Mouse (Mus musculus) heart, embryonic 12.5 days (tissue): ENCODE results near the gene Olfr1371. TPM values are rescaled to one million over a fixed set of nuclear protein-coding genes. Genes with fewer than 3 reads are reported as not detected.

ENCODE experiments used
- ATAC-seq: fragments of 200-750 bp; cut with Nextera tagmentation; 2 replicates; pipeline ENCODE4 v1.8.0; 2017; ENCODE audit warnings: moderate TSS enrichment, moderate library complexity; ENCODE audit not compliant: insufficient number of reproducible peaks, low FRiP score
- H3K27ac ChIP-seq: fragments of 300-500 bp; sonication (generic); 2 replicates; pipeline ENCODE4 v1.5.1; 2016; ENCODE audit warnings: mild to moderate bottlenecking, moderate library complexity; ENCODE audit not compliant: poor library complexity, severe bottlenecking
- H3K27me3 ChIP-seq: fragments of 300-500 bp; sonication (generic); replicated peaks from 2 replicates; pipeline ENCODE4 v1.6.1; 2016; ENCODE audit warnings: mild to moderate bottlenecking, moderate library complexity
- H3K36me3 ChIP-seq: fragments of 300-500 bp; sonication (generic); 2 replicates; pipeline ENCODE4 v1.6.1; 2016; ENCODE audit warnings: mild to moderate bottlenecking, moderate library complexity
- H3K4me1 ChIP-seq: fragments of 300-500 bp; sonication (generic); replicated peaks from 2 replicates; pipeline ENCODE4 v1.6.1; 2016; ENCODE audit warnings: mild to moderate bottlenecking
- H3K4me2 ChIP-seq: fragments of 300-500 bp; sonication (generic); 2 replicates; pipeline ENCODE4 v1.6.1; 2016; ENCODE audit warnings: mild to moderate bottlenecking, moderate library complexity
- H3K4me3 ChIP-seq: fragments of 300-500 bp; sonication (generic); 2 replicates; pipeline ENCODE4 v1.5.1; 2016; ENCODE audit warnings: mild to moderate bottlenecking
- H3K9ac ChIP-seq: fragments of 300-500 bp; sonication (generic); 2 replicates; pipeline ENCODE4 v1.6.1; 2016; ENCODE audit warnings: mild to moderate bottlenecking, moderate library complexity
- H3K9me3 ChIP-seq: fragments of 300-500 bp; sonication (generic); replicated peaks from 2 replicates; pipeline ENCODE4 v1.6.1; 2016; ENCODE audit warnings: mild to moderate bottlenecking, moderate library complexity
- WGBS: fragments of 180-500 bp; shearing (Covaris S2); methylation state at CpG from one replicate; pipeline ENCODE4 v1.1.7; 2016; 5-methylcytosine and 5-hydroxymethylcytosine counted together
- polyA plus RNA-seq: library from polyadenylated mRNA; unstranded; fragments of >200 nt; fragmentation: Nextera tagmentation; extraction: Ambion mirVana; gene quantifications from 2 replicates; pipeline ENCODE4 v1.2.1, GENCODE M21; 2016

Olfr1371 gene
- not detected in 2 replicates for polyA plus RNA-seq

GRCm38 (mm10) chr11:52213887-52214286 lies at the start of gene Olfr1371:
Olfr1371 (minus strand) TSS chr11:52213987.
- Histone ChIP-seq H3K9me3 (no peaks in the 10 kb centered on the region), H3K36me3 (no peaks in the 10 kb centered on the region), H3K4me2 (no peak within 1 kb of the TSS), H3K4me3 (no peak within 1 kb of the TSS), H3K9ac (no peak within 1 kb of the TSS), H3K27me3 (no peaks in the 10 kb centered on the region), H3K4me1 (no peaks in the 10 kb centered on the region), H3K27ac (no peak within 1 kb of the TSS)
- no peak for ATAC-seq

GRCm38 (mm10) chr11:52262338-52262737 lies 48.6 kb upstream of the Olfr1371 start:
- WGBS, result 87% methylated on average over 11 of the region's 11 CpGs
- no peak for ATAC-seq
- Histone ChIP-seq H3K4me3 (no peak overlapping the region), H3K27ac (no peak overlapping the region), H3K36me3 (peaks cover 10% of the 10 kb centered on the region), H3K4me1 (peaks cover 34% of the 10 kb centered on the region), H3K9me3 (no peaks in the 10 kb centered on the region), H3K4me2 (no peak overlapping the region), H3K9ac (no peak overlapping the region), H3K27me3 (no peaks in the 10 kb centered on the region)

- ATAC-seq, result no peak
- Histone ChIP-seq H3K4me3 (no peak overlapping the region), H3K36me3 (peaks cover 12% of the 10 kb centered on the region), H3K4me2 (no peak overlapping the region), H3K27ac (no peak overlapping the region), H3K4me1 (peaks cover 33% of the 10 kb centered on the region), H3K9ac (no peak overlapping the region), H3K27me3 (no peaks in the 10 kb centered on the region), H3K9me3 (no peaks in the 10 kb centered on the region)
- 48% methylated on average over 5 of the region's 5 CpGs for WGBS
Observed at GRCm38 (mm10) chr11:52261937-52262336, 48.1 kb upstream of the Olfr1371 start.

GRCm38 (mm10) chr11:52260878-52261277 lies 47.1 kb upstream of the Olfr1371 start:
- WGBS, result 79% methylated on average over 4 of the region's 4 CpGs
- ATAC-seq, result no peak

GRCm38 (mm10) chr11:52258711-52259110 lies 44.9 kb upstream of the Olfr1371 start:
- H3K36me3 ChIP-seq, result peaks cover 12% of the 10 kb centered on the region
- no peak for ATAC-seq

More at GRCm38 (mm10) chr11:52260878-52261277, 47.1 kb upstream of the Olfr1371 start:
- Histone ChIP-seq H3K27me3 (no peaks in the 10 kb centered on the region), H3K4me1 (peaks cover 24% of the 10 kb centered on the region), H3K4me2 (no peak overlapping the region), H3K27ac (no peak overlapping the region), H3K36me3 (peaks cover 12% of the 10 kb centered on the region), H3K4me3 (no peak overlapping the region), H3K9ac (no peak overlapping the region), H3K9me3 (no peaks in the 10 kb centered on the region)

GRCm38 (mm10) chr11:52257376-52257775 lies 43.6 kb upstream of the Olfr1371 start:
- Histone ChIP-seq H3K4me1 (peaks cover 20% of the 10 kb centered on the region), H3K9me3 (no peaks in the 10 kb centered on the region), H3K4me3 (no peak overlapping the region), H3K27ac (no peak overlapping the region), H3K9ac (no peak overlapping the region), H3K4me2 (no peak overlapping the region), H3K36me3 (peaks cover 12% of the 10 kb centered on the region), H3K27me3 (no peaks in the 10 kb centered on the region)
- no peak for ATAC-seq
- 84% methylated on average over 3 of the region's 3 CpGs for WGBS

More at GRCm38 (mm10) chr11:52258711-52259110, 44.9 kb upstream of the Olfr1371 start:
- H3K4me3 ChIP-seq, result no peak overlapping the region
- no peak overlapping the region for H3K27ac ChIP-seq
- peaks cover 21% of the 10 kb centered on the region for H3K4me1 ChIP-seq
- H3K27me3 ChIP-seq, result no peaks in the 10 kb centered on the region
- no peaks in the 10 kb centered on the region for H3K9me3 ChIP-seq
- H3K4me2 ChIP-seq, result no peak overlapping the region
- WGBS, result 59% methylated on average over 5 of the region's 5 CpGs
- no peak overlapping the region for H3K9ac ChIP-seq

GRCm38 (mm10) chr11:52255077-52255476 lies 41.3 kb upstream of the Olfr1371 start:
- Histone ChIP-seq H3K4me2 (no peak overlapping the region), H3K27ac (no peak overlapping the region), H3K9ac (no peak overlapping the region), H3K4me1 (peaks cover 12% of the 10 kb centered on the region), H3K9me3 (no peaks in the 10 kb centered on the region), H3K36me3 (peaks cover 7% of the 10 kb centered on the region), H3K4me3 (no peak overlapping the region), H3K27me3 (no peaks in the 10 kb centered on the region)
- 87% methylated on average over 8 of the region's 8 CpGs for WGBS
- ATAC-seq, result no peak

GRCm38 (mm10) chr11:52253674-52254375 lies 40.0 kb upstream of the Olfr1371 start:
- no peak for ATAC-seq
- Histone ChIP-seq H3K27ac (no peak overlapping the region), H3K9ac (no peak overlapping the region), H3K9me3 (no peaks in the 10 kb centered on the region), H3K4me2 (no peak overlapping the region), H3K4me3 (no peak overlapping the region), H3K4me1 (peaks cover 12% of the 10 kb centered on the region), H3K36me3 (peaks cover 5% of the 10 kb centered on the region), H3K27me3 (no peaks in the 10 kb centered on the region)
- 67% methylated on average over 11 of the region's 11 CpGs for WGBS

- ATAC-seq, result no peak
- H3K27ac ChIP-seq, result no peak overlapping the region
- H3K36me3 ChIP-seq, result peaks cover 13% of the 10 kb centered on the region
- peaks cover 12% of the 10 kb centered on the region for H3K4me1 ChIP-seq
- no peaks in the 10 kb centered on the region for H3K27me3 ChIP-seq
- H3K4me2 ChIP-seq, result no peak overlapping the region
- WGBS, result 53% methylated on average over 1 of the region's 1 CpGs
- no peak overlapping the region for H3K4me3 ChIP-seq
- no peaks in the 10 kb centered on the region for H3K9me3 ChIP-seq
- H3K9ac ChIP-seq, result no peak overlapping the region
Observed at GRCm38 (mm10) chr11:52252692-52253091, 38.9 kb upstream of the Olfr1371 start.

- Histone ChIP-seq H3K9ac (no peak overlapping the region), H3K27ac (no peak overlapping the region), H3K4me3 (no peak overlapping the region), H3K4me2 (no peak overlapping the region), H3K4me1 (peaks cover 12% of the 10 kb centered on the region), H3K36me3 (peaks cover 18% of the 10 kb centered on the region), H3K27me3 (no peaks in the 10 kb centered on the region), H3K9me3 (no peaks in the 10 kb centered on the region)
- WGBS, result 57% methylated on average over 5 of the region's 5 CpGs
- no peak for ATAC-seq
Observed at GRCm38 (mm10) chr11:52251770-52252169, 38.0 kb upstream of the Olfr1371 start.

GRCm38 (mm10) chr11:52249452-52249851 lies 35.7 kb upstream of the Olfr1371 start:
- peaks cover 6% of the 10 kb centered on the region for H3K4me1 ChIP-seq
- no peaks in the 10 kb centered on the region for H3K9me3 ChIP-seq
- H3K27me3 ChIP-seq, result no peaks in the 10 kb centered on the region
- H3K36me3 ChIP-seq, result peaks cover 31% of the 10 kb centered on the region
- no peak overlapping the region for H3K4me2 ChIP-seq
- H3K27ac ChIP-seq, result no peak overlapping the region
- no peak for ATAC-seq
- no peak overlapping the region for H3K9ac ChIP-seq
- no peak overlapping the region for H3K4me3 ChIP-seq
- 97% methylated on average over 2 of the region's 2 CpGs for WGBS
